Mouse (Mus musculus) lung, adult 2 months (tissue): ENCODE measurements around the gene Ppm1m.

Source experiments
- CTCF ChIP-seq: fragments of 200-500 bp; IDR thresholded peaks from 2 replicates; pipeline ENCODE4 v1.5.1; 2011; ENCODE audit warnings: mild to moderate bottlenecking, low read length, control low read depth; ENCODE audit not compliant: insufficient read depth
- POLR2A ChIP-seq: fragments of 200-500 bp; IDR thresholded peaks from 2 replicates; pipeline ENCODE4 v1.6.1; 2011; ENCODE audit warnings: low read depth, mild to moderate bottlenecking, control low read depth, low read length, borderline replicate concordance; ENCODE audit errors: extremely low read depth

- TF ChIP-seq CTCF (no peak), POLR2A (peak; percentile 60; the same call in 1 of the 2 replicates)
Measured at GRCm38 (mm10) chr9:106198962-106199458, 536 bp downstream of the Ppm1m start.
